Mouse (Mus musculus) lung, postnatal 0 days (tissue): ENCODE data around the gene Coq2.

ENCODE experiments used
- CTCF ChIP-seq: IDR thresholded peaks from 2 replicates; pipeline ENCODE4 v1.5.1; 2016; ENCODE audit warnings: antibody characterized with exemption, mild to moderate bottlenecking
- EP300 ChIP-seq: IDR thresholded peaks from 2 replicates; pipeline ENCODE4 v1.6.1; 2016; ENCODE audit warnings: antibody characterized with exemption, mild to moderate bottlenecking, control low read depth

DNA sequence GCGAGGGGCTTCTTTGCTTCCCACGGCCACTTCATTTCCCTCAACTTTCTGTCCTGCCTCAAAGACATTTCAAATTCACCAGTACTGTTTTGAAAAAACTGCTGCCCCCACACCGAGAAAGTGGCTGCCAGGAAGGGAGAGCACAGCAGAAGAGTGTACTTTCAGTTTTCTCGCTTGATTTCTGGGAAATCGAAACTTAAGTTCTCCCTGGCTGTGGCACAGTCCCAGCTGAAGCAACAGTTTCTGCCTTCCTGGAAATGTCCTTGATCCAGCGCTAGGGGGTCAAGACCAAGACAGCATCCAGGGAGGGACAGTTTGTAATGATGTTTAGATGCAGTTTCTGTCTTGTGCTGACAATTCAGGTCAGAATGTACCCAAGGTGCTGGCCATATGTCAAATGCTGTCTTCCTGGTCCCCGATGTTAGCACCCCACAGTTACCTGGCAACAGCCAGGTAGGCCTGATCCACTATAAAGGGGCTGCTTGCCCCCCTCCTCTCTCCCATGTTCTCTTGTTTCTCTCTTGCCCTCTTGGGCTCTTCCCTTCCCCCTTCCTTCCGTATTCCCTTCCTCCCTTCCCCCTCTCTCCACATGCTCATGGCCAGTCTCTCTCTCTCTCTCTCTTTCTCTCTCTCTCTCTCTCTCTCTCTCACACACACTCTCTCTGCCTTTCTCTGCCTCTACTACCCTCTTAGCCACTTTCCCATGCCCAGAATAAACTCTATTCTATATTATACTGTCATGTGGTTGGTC is 38.0 kb downstream of the Coq2 start:
- TF ChIP-seq CTCF: peak; percentile 40
- TF ChIP-seq EP300: peak; percentile 64; the same call in 1 of the 2 replicates
